Mouse (Mus musculus): ENCODE measurements at regions not wholly inside any gene's neighbourhood (a gene's known extent, or its start where the extent isn't known, plus 50 kb on each side); places are given as distances from the start of the nearest gene placed in this dataset.

DNA sequence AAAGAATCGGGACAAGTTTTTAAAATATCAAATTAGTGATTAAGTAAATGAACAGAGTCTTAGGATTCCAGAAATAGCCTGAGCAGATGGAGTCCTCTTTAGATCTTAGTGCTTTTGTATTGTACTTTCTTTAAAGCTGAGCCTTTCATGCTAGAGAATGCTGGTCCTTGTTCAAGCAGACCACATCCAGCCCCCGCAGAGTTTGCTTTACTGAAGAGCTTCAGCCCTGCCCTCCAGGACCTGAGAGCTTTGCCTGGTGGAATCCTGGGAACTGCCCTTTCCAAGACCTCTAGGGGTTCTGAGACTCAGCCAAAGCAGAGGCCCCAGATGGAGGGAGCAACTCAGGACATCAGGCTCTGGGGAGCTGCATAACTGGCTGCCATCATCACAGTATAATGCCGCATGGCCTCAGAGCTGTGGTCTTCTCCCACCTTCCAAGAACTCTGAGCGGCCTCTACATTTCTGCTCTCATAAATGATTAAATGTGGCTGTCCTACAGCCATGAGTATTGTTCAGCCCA lies 153.6 kb upstream of the Sh3bp4 start:
- Histone ChIP-seq H3K9ac (ENCODE audit: low read length) (no peak overlapping the region), H3K36me3 (ENCODE audit: control insufficient read depth, insufficient read depth, low read length) (no peaks in the 10 kb centered on the region), H3K4me2 (ENCODE audit: low read length) (no peak overlapping the region), H3K27me3 (replicated peaks; ENCODE audit: control insufficient read depth, insufficient read depth, low read length) (no peaks in the 10 kb centered on the region), H3K9me3 (replicated peaks; ENCODE audit: control insufficient read depth, low read length) (peaks cover 6% of the 10 kb centered on the region; the same call in 1 of the 2 replicates), H3K27ac (ENCODE audit: low read depth, low read length) (no peak overlapping the region), H3K4me3 (ENCODE audit: low read depth, low read length) (no peak overlapping the region), H3K4me1 (ENCODE audit: control insufficient read depth, insufficient read depth, low read length) (no peaks in the 10 kb centered on the region)
- DNase-seq (ENCODE audit: low spot score) = no peak
- whole genome bisulfite sequencing = 61% methylated on average over 4 of the region's 4 CpGs
- ATAC-seq = no peak

DNA sequence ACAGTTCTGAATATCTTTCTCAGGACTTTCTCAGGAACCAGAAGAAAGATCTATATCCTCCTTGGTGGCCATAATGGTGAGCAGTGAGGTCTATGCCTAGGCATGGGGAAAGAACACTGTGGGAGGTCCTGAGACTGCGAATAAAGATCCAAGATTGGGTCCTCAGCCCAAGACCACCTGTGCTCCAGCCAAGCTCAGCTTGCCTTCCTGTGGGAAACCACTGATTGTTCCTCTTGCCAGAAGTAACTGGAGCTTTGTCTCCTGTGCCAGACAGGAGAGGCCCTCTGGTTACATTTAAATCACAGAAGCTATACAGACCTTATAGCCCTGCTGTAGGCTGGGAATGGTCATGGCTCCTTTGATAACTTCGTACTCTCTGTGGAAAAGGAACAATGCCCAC lies 148.8 kb upstream of the Sh3bp4 start:
- Histone ChIP-seq H3K9me3 (replicated peaks; ENCODE audit: control insufficient read depth, low read length) (peaks cover 6% of the 10 kb centered on the region; the same call in 1 of the 2 replicates), H3K9ac (ENCODE audit: low read length) (no peak overlapping the region), H3K36me3 (ENCODE audit: control insufficient read depth, insufficient read depth, low read length) (no peaks in the 10 kb centered on the region), H3K4me2 (ENCODE audit: low read length) (no peak overlapping the region), H3K27ac (ENCODE audit: low read depth, low read length) (no peak overlapping the region), H3K4me3 (ENCODE audit: low read depth, low read length) (no peak overlapping the region), H3K27me3 (replicated peaks; ENCODE audit: control insufficient read depth, insufficient read depth, low read length) (no peaks in the 10 kb centered on the region; the same call in 1 of the 2 replicates), H3K4me1 (ENCODE audit: control insufficient read depth, insufficient read depth, low read length) (peaks cover 14% of the 10 kb centered on the region; the same call in 1 of the 2 replicates)
- ATAC-seq = no peak
- DNase-seq (ENCODE audit: low spot score) = no peak
- WGBS = 70% methylated on average over 2 of the region's 2 CpGs

DNA sequence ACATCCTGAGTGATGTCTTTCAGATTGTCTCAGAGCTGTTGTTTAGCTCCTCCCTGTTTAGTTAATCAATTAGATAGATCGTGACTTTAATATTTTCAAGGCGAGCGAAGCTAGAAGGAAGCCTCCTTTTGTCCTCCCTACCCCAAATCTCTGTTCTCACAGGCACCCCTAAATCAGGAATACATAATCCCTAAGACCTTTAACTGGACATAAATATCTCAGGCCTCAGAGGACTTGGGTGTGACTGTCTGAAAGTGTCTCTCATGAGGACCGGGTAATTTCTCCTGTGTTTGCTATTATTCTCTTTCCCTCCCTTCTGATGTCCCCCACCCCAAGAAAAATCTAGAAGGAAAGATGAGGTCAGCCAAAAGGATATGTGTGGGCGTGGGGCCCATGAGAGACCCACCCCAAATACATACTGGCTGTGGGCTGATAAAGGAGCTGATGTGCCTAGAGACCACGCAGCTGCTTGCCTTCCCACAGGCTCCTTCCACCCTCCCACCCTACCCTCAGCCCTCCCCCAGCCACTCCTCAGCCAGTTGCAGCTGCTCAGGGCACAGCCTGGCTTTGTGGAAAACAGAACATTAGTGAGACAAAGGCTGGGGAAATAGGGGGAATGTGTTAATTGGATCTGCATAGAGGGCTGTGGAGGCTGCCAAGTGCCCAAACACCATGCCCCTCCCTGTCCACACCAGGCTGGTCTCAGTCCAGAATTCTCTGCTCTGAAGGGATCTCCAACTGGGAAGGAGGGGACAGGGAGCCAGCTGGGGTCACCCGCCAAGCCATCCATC lies 146.2 kb upstream of the Sh3bp4 start:
- peak; percentile 93 for DNase-seq (ENCODE audit: low spot score)
- no peak overlapping the region for H3K4me3 ChIP-seq (ENCODE audit: low read depth, low read length)
- H3K4me1 ChIP-seq (ENCODE audit: control insufficient read depth, insufficient read depth, low read length) = peaks cover 14% of the 10 kb centered on the region; the same call in 1 of the 2 replicates
- no peaks in the 10 kb centered on the region; the same call in 1 of the 2 replicates for H3K27me3 ChIP-seq (replicated peaks; ENCODE audit: control insufficient read depth, insufficient read depth, low read length)
- 36% methylated on average over 7 of the region's 7 CpGs for WGBS
- H3K9ac ChIP-seq (ENCODE audit: low read length) = no peak overlapping the region
- no peak overlapping the region for H3K4me2 ChIP-seq (ENCODE audit: low read length)
- H3K27ac ChIP-seq (ENCODE audit: low read depth, low read length) = peak overlapping the region; percentile 9; the same call in 1 of the 2 replicates
- H3K36me3 ChIP-seq (ENCODE audit: control insufficient read depth, insufficient read depth, low read length) = no peaks in the 10 kb centered on the region
- H3K9me3 ChIP-seq (replicated peaks; ENCODE audit: control insufficient read depth, low read length) = peaks cover under 1% of the 10 kb centered on the region; the same call in 1 of the 2 replicates
- peak; percentile 99 for ATAC-seq

DNA sequence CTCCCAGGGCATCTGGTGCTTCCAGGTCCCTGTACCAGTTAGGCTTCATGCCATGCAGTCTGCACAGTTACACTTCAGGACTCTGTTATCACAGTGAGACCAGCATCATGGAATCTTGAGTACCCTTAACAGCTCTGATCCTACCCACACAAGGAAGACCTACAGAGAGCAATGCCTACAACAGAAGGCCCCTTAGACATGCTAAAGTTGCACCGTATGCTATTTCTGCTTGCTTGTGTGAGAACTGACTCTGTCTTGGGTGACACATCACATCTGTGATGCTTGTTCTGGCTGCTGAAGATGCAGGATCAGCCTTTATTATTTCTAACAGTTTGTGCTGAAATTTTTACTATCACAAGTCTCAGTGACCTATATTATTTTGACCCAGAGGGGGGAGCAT lies 135.0 kb upstream of the Sh3bp4 start:
- Histone ChIP-seq H3K9ac (ENCODE audit: low read length) (no peak overlapping the region), H3K9me3 (replicated peaks; ENCODE audit: control insufficient read depth, low read length) (no peaks in the 10 kb centered on the region), H3K36me3 (ENCODE audit: control insufficient read depth, insufficient read depth, low read length) (no peaks in the 10 kb centered on the region), H3K4me2 (ENCODE audit: low read length) (no peak overlapping the region), H3K4me3 (ENCODE audit: low read depth, low read length) (no peak overlapping the region), H3K4me1 (ENCODE audit: control insufficient read depth, insufficient read depth, low read length) (no peaks in the 10 kb centered on the region), H3K27me3 (replicated peaks; ENCODE audit: control insufficient read depth, insufficient read depth, low read length) (no peaks in the 10 kb centered on the region), H3K27ac (ENCODE audit: low read depth, low read length) (no peak overlapping the region)
- WGBS = 94% methylated on average over 1 of the region's 1 CpGs
- DNase-seq (ENCODE audit: low spot score) (no peak), ATAC-seq (no peak)

DNA sequence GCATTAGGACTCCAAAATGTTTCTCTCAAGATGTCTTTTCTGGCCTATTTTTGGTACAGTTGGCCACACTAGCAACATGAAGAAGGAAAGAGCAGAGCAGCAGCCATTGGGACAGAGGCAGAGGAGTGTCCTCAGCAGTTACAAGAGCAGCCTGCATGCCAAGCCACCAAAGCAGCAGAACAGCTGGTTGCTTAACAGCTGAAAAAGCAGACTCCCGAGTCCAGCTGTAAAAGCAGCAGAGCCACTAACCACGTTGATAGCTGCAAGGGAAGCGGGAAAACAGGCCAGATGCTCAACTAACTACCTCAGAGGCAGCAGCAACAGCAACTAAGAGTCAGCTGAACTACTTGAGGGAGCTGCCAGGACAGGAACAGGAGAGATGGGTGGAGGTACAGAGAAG lies 134.4 kb upstream of the Sh3bp4 start:
- DNase-seq (ENCODE audit: low spot score) (no peak), ATAC-seq (no peak)
- no peaks in the 10 kb centered on the region for H3K36me3 ChIP-seq (ENCODE audit: control insufficient read depth, insufficient read depth, low read length)
- no peaks in the 10 kb centered on the region for H3K27me3 ChIP-seq (replicated peaks; ENCODE audit: control insufficient read depth, insufficient read depth, low read length)
- no peak overlapping the region for H3K4me2 ChIP-seq (ENCODE audit: low read length)
- H3K27ac ChIP-seq (ENCODE audit: low read depth, low read length) = no peak overlapping the region
- H3K9me3 ChIP-seq (replicated peaks; ENCODE audit: control insufficient read depth, low read length) = no peaks in the 10 kb centered on the region
- WGBS = 90% methylated on average over 3 of the region's 3 CpGs
- no peak overlapping the region for H3K4me3 ChIP-seq (ENCODE audit: low read depth, low read length)
- no peak overlapping the region for H3K9ac ChIP-seq (ENCODE audit: low read length)
- no peaks in the 10 kb centered on the region for H3K4me1 ChIP-seq (ENCODE audit: control insufficient read depth, insufficient read depth, low read length)

DNA sequence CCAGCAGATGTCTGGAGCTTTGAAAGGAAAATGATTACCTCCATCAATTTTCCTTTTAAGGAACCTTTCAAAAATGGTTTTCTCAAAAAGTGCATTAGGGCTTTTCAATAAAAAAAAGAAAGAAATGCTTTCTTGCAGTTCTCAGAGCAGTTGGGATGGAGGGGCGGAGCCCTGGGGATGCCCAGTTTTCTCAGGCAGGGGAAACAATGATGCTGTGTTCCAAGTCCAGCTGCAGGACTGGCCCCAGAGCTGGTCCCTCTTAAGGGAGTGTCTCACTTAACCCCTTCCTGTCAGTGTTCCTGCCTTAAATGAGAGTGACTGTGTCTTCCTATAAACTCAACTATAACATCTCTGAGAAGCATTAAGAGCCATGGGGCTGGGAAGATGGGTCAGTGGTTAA lies 132.9 kb upstream of the Sh3bp4 start:
- H3K27me3 ChIP-seq (replicated peaks; ENCODE audit: control insufficient read depth, insufficient read depth, low read length) = no peaks in the 10 kb centered on the region
- no peak overlapping the region for H3K9ac ChIP-seq (ENCODE audit: low read length)
- WGBS = 72% methylated on average over 1 of the region's 1 CpGs
- DNase-seq (ENCODE audit: low spot score) (peak; percentile 34), ATAC-seq (no peak)
- no peak overlapping the region for H3K4me3 ChIP-seq (ENCODE audit: low read depth, low read length)
- no peaks in the 10 kb centered on the region for H3K36me3 ChIP-seq (ENCODE audit: control insufficient read depth, insufficient read depth, low read length)
- H3K4me2 ChIP-seq (ENCODE audit: low read length) = no peak overlapping the region
- no peak overlapping the region for H3K27ac ChIP-seq (ENCODE audit: low read depth, low read length)
- no peaks in the 10 kb centered on the region for H3K9me3 ChIP-seq (replicated peaks; ENCODE audit: control insufficient read depth, low read length)
- no peaks in the 10 kb centered on the region for H3K4me1 ChIP-seq (ENCODE audit: control insufficient read depth, insufficient read depth, low read length)

DNA sequence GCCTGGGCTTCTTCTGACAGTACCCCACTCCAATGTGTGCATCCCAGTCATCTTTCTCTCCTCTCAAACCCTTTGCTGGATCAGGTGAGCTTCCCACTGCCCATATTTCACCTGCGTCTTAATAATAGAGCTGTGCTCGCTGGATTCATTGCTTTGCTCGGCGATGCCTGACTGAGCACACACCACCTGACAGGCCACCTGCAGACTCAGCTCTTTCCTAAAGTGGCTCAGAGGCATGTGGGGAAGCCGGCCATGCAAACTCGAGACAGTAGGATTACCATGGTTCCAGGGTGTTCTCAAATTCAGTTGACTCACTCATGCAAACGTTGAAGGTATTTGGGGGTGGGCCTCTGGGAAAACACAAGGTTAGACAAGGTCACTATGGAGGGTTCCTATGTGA lies 131.8 kb upstream of the Sh3bp4 start:
- H3K4me2 ChIP-seq (ENCODE audit: low read length) = no peak overlapping the region
- DNase-seq (ENCODE audit: low spot score) (no peak), ATAC-seq (no peak)
- H3K9me3 ChIP-seq (replicated peaks; ENCODE audit: control insufficient read depth, low read length) = no peaks in the 10 kb centered on the region
- no peaks in the 10 kb centered on the region for H3K27me3 ChIP-seq (replicated peaks; ENCODE audit: control insufficient read depth, insufficient read depth, low read length)
- no peak overlapping the region for H3K4me3 ChIP-seq (ENCODE audit: low read depth, low read length)
- no peak overlapping the region for H3K27ac ChIP-seq (ENCODE audit: low read depth, low read length)
- no peak overlapping the region for H3K9ac ChIP-seq (ENCODE audit: low read length)
- H3K36me3 ChIP-seq (ENCODE audit: control insufficient read depth, insufficient read depth, low read length) = no peaks in the 10 kb centered on the region
- no peaks in the 10 kb centered on the region for H3K4me1 ChIP-seq (ENCODE audit: control insufficient read depth, insufficient read depth, low read length)
- 50% methylated on average over 7 of the region's 7 CpGs for WGBS

DNA sequence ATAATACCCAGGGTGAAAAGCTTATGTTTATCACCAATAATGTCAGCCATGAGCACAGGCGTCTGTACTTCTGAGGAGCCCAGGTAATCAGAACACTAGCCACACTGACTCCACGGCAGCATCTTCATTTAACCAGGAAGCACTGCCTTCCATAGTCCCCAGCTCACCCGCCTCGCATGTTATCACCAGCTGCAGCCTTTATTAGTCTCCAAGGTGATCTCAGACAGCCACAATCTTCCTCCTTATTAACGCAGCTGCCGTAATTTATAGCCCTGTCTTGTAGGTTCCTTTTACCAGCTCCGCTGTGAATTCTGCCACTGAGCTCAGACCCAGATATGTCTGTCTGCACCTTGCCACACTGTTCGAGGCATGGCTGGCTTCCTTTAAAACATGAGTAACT lies 127.2 kb upstream of the Sh3bp4 start:
- ATAC-seq (no peak), DNase-seq (ENCODE audit: low spot score) (no peak)

DNA sequence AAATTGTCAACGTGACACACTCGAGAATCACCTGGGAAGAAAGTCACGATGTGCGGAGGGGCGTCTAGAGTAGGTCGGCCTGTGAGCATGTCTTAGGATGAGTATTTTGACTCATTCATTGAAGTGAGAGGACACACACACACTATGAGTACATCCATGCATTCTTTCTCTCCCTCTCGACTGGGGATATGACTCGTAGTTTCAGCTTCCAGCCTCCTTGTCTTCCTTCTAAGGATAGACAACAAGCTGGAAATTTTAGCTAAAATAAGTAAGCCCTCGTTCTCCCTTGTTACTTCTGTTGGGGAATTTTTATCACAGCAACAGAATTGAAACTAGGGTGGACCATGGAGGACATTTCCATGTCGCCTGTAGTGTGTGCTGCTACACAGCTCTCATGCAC lies 124.3 kb upstream of the Sh3bp4 start:
- Histone ChIP-seq H3K4me3 (ENCODE audit: low read depth, low read length) (no peak overlapping the region), H3K9ac (ENCODE audit: low read length) (no peak overlapping the region), H3K27ac (ENCODE audit: low read depth, low read length) (no peak overlapping the region), H3K4me2 (ENCODE audit: low read length) (no peak overlapping the region), H3K27me3 (replicated peaks; ENCODE audit: control insufficient read depth, insufficient read depth, low read length) (no peaks in the 10 kb centered on the region), H3K9me3 (replicated peaks; ENCODE audit: control insufficient read depth, low read length) (0 out of 2 replicates have a peak, but pooled peaks cover 2% of the 10 kb centered on the region), H3K4me1 (ENCODE audit: control insufficient read depth, insufficient read depth, low read length) (no peaks in the 10 kb centered on the region), H3K36me3 (ENCODE audit: control insufficient read depth, insufficient read depth, low read length) (no peaks in the 10 kb centered on the region)
- WGBS = 91% methylated on average over 10 of the region's 10 CpGs
- no peak for ATAC-seq
- DNase-seq (ENCODE audit: low spot score) = no peak

More for the DNA sequence above, 127.2 kb upstream of the Sh3bp4 start:
- H3K9me3 ChIP-seq (replicated peaks; ENCODE audit: control insufficient read depth, low read length) = no peaks in the 10 kb centered on the region
- H3K9ac ChIP-seq (ENCODE audit: low read length) = no peak overlapping the region
- H3K36me3 ChIP-seq (ENCODE audit: control insufficient read depth, insufficient read depth, low read length) = no peaks in the 10 kb centered on the region
- no peaks in the 10 kb centered on the region for H3K4me1 ChIP-seq (ENCODE audit: control insufficient read depth, insufficient read depth, low read length)
- no peak overlapping the region for H3K27ac ChIP-seq (ENCODE audit: low read depth, low read length)
- no peak overlapping the region for H3K4me3 ChIP-seq (ENCODE audit: low read depth, low read length)
- no peak overlapping the region for H3K4me2 ChIP-seq (ENCODE audit: low read length)
- WGBS = 74% methylated on average over 8 of the region's 8 CpGs
- no peaks in the 10 kb centered on the region for H3K27me3 ChIP-seq (replicated peaks; ENCODE audit: control insufficient read depth, insufficient read depth, low read length)

Measured in forebrain, embryonic 14.5 days (tissue).